Mouse (Mus musculus) cerebellum, postnatal 4 days (tissue): Measurements from ENCODE around the gene Macrod1.
"Not testable (repeated sequence)": the region's sequence is repeated elsewhere in the genome, so short reads cannot be mapped to it uniquely, and the experiment has no call there.

Experiments used
- DNase-seq, 2 experiments: peaks; one replicate each; pipeline ENCODE4 v3.0.0; 2022; ENCODE audit warnings: low spot score in 2 of 2, mixed read lengths in 1 of 2

Macrod1 gene

GRCm38 (mm10) chr19:7056248-7057087 is at the start of gene Macrod1:
Gene Macrod1 (plus strand): TSS chr19:7056810.
- peak in 1 of 2 experiments; percentile 63 for DNase-seq

- no peak for DNase-seq
Measured at GRCm38 (mm10) chr19:7006892-7007593, 49.6 kb upstream of the Macrod1 start.

- no peak for DNase-seq
Measured at GRCm38 (mm10) chr19:7012426-7012825, 44.2 kb upstream of the Macrod1 start.

- no peak for DNase-seq
Measured at GRCm38 (mm10) chr19:7013984-7014383, 42.6 kb upstream of the Macrod1 start.

GRCm38 (mm10) chr19:7014481-7015135 is 42.0 kb upstream of the Macrod1 start:
- DNase-seq, result no peak

- DNase-seq, result no peak
Measured at GRCm38 (mm10) chr19:7017541-7018457, 38.8 kb upstream of the Macrod1 start.

GRCm38 (mm10) chr19:7018546-7018945 is 38.1 kb upstream of the Macrod1 start:
- DNase-seq, result no peak

GRCm38 (mm10) chr19:7019191-7019590 is 37.4 kb upstream of the Macrod1 start, which contains the start of gene Fermt3:
Gene Fermt3 (minus strand): TSS chr19:7019469.
- DNase-seq, result no peak

- peak in 1 of 2 experiments; percentile 49 for DNase-seq
Measured at GRCm38 (mm10) chr19:7020224-7020641, 36.4 kb upstream of the Macrod1 start.

GRCm38 (mm10) chr19:7029531-7029930 is 27.1 kb upstream of the Macrod1 start:
- DNase-seq, result no peak

GRCm38 (mm10) chr19:7034006-7034405 is 22.6 kb upstream of the Macrod1 start:
- no peak for DNase-seq

- DNase-seq, result peak in 1 of 2 experiments; percentile 66
Measured at GRCm38 (mm10) chr19:7039088-7039720, 17.4 kb upstream of the Macrod1 start.

GRCm38 (mm10) chr19:7039841-7040636 is 16.6 kb upstream of the Macrod1 start, which contains the start of gene Stip1:
Gene Stip1 (minus strand): TSS chr19:7039967.
- peak; percentile 92 to 98 for DNase-seq

GRCm38 (mm10) chr19:7040637-7041130 is 15.9 kb upstream of the Macrod1 start:
- DNase-seq, result no peak

- no peak for DNase-seq
Measured at GRCm38 (mm10) chr19:7041171-7041570, 15.4 kb upstream of the Macrod1 start.

GRCm38 (mm10) chr19:7044279-7044678 is 12.3 kb upstream of the Macrod1 start:
- DNase-seq, result no peak

- no peak for DNase-seq
Measured at GRCm38 (mm10) chr19:7044706-7045105, 11.9 kb upstream of the Macrod1 start.

- not testable (repeated sequence) for DNase-seq
Measured at GRCm38 (mm10) chr19:7053382-7053781, 3.2 kb upstream of the Macrod1 start.

GRCm38 (mm10) chr19:7054772-7055171 is 1.8 kb upstream of the Macrod1 start:
- no peak for DNase-seq

GRCm38 (mm10) chr19:7055173-7055572 is 1.4 kb upstream of the Macrod1 start:
- DNase-seq, result no peak
